Comparison of ENCODE assay signal across 9 mouse cellular contexts in genomic region chr11:57685689-57686454, GRCm38 (mm10). TPM values are rescaled to one million over a fixed set of nuclear protein-coding genes. Genes with fewer than 3 reads are reported as not detected.
A peak's percentile ranks its signal among the peaks of the same experiment; 100 is the strongest.
DNase-seq lines count a peak whose midpoint lies in the region; ATAC-seq and TF ChIP-seq lines count a peak whose summit lies in the region.
"Had no signal": no experiment of that assay in that cellular context is flagged by ENCODE, and none has a peak within 500 bp of the region (broad histone marks: within the 10 kb centered on the region; RNA-seq: fewer than 3 reads in every experiment).

No protein-coding gene starts in this region.

- WGBS in kidney, embryonic 16.5 days: 25% methylated on average over 10 of the region's 10 CpGs
- WGBS in hindbrain, embryonic 15.5 days: 35% methylated on average over 10 of the region's 10 CpGs

- peak overlapping the region; percentile 13; the same call in 1 of the 2 replicates for H3K27ac ChIP-seq in kidney, embryonic 16.5 days (ENCODE audit: low read length)
- H3K27ac ChIP-seq in ES-E14 (ENCODE audit: insufficient read depth, low read depth, low read length, poor library complexity, severe bottlenecking): peak overlapping the region; percentile 33; the same call in 1 of the 2 replicates
- H3K27ac ChIP-seq in hindbrain, embryonic 15.5 days (replicated peaks): peak overlapping the region; percentile 48

- ATAC-seq in kidney, embryonic 16.5 days (ENCODE audit: low FRiP score, low TSS enrichment): no peak
- no peak for ATAC-seq in hindbrain, embryonic 15.5 days (ENCODE audit: low FRiP score, low read depth)

- H3K9ac ChIP-seq in kidney, embryonic 16.5 days (replicated peaks; ENCODE audit: low read length): no peak overlapping the region
- H3K9ac ChIP-seq in ES-E14 (ENCODE audit: insufficient read depth, low read depth, low read length, poor library complexity, severe bottlenecking): no peak overlapping the region
- H3K9ac ChIP-seq in hindbrain, embryonic 15.5 days: 0 out of 2 replicates have a peak overlapping the region, but pooled peaks have one; percentile 2

- H3K36me3 ChIP-seq in kidney, embryonic 16.5 days (ENCODE audit: insufficient read depth, low read length): no peaks in the 10 kb centered on the region
- no peaks in the 10 kb centered on the region for H3K36me3 ChIP-seq in ES-E14 (ENCODE audit: control insufficient read depth, insufficient read depth, low read length, poor library complexity, severe bottlenecking)
- H3K36me3 ChIP-seq in hindbrain, embryonic 15.5 days: no peaks in the 10 kb centered on the region

- H3K27me3 ChIP-seq in kidney, embryonic 16.5 days (ENCODE audit: insufficient read depth, low read length): no peaks in the 10 kb centered on the region
- H3K27me3 ChIP-seq in hindbrain, embryonic 15.5 days: no peaks in the 10 kb centered on the region

- H3K4me1 ChIP-seq in kidney, embryonic 16.5 days (ENCODE audit: insufficient read depth, low read length): peaks cover 51% of the 10 kb centered on the region
- peaks cover 2 to 12% of the 10 kb centered on the region in 2 experiments; a peak in 3 of 4 replicates for H3K4me1 ChIP-seq in ES-E14 (ENCODE audit: control insufficient read depth in 2 of 2, insufficient read depth in 2 of 2, low read length in 2 of 2, poor library complexity in 1 of 2)
- peaks cover 53% of the 10 kb centered on the region for H3K4me1 ChIP-seq in hindbrain, embryonic 15.5 days (replicated peaks)

- no peak overlapping the region for H3K4me3 ChIP-seq in kidney, embryonic 16.5 days (ENCODE audit: low read length)
- no peak overlapping the region for H3K4me3 ChIP-seq in ES-E14 (ENCODE audit: insufficient read depth in 1 of 2, low read depth in 1 of 2, low read length in 2 of 2, poor library complexity in 1 of 2, severe bottlenecking in 1 of 2)
- no peak overlapping the region for H3K4me3 ChIP-seq in hindbrain, embryonic 15.5 days

- no peak for DNase-seq in kidney, postnatal 4 days
- no peak for DNase-seq in ES-E14 (ENCODE audit: low read depth, low spot score)
- peak; percentile 15 to 33 for DNase-seq in monocyte, adult 2 months (ENCODE audit: low read depth in 1 of 2, low spot score in 2 of 2)
- no peak for DNase-seq in urinary bladder, postnatal 14 days (ENCODE audit: low spot score)
- no peak for DNase-seq in kidney, postnatal 10 days
- no peak for DNase-seq in kidney, adult 18-20 months
- DNase-seq: thymus, postnatal 4 days had no signal

- no peak overlapping the region for H3K4me2 ChIP-seq in kidney, embryonic 16.5 days (replicated peaks; ENCODE audit: low read depth, low read length)
- peak overlapping the region; percentile 17; the same call in 1 of the 2 replicates for H3K4me2 ChIP-seq in hindbrain, embryonic 15.5 days

- in situ Hi-C loops in ES-E14 (cut with MboI; ENCODE audit: low sequenced_read_pairs in 2 of 2, unreplicated experiment in 2 of 2): no loop called here

- H3K9me3 ChIP-seq in kidney, embryonic 16.5 days (ENCODE audit: low read length): no peaks in the 10 kb centered on the region
- H3K9me3 ChIP-seq in ES-E14 (ENCODE audit: control insufficient read depth, insufficient read depth, low read depth, low read length): no peaks in the 10 kb centered on the region
- H3K9me3 ChIP-seq in hindbrain, embryonic 15.5 days: no peaks in the 10 kb centered on the region

TF ChIP-seq in ES-E14, 5 proteins besides CTCF, POLR2A, EP300 and RAD21:
- TF ChIP-seq CHD2 (IDR thresholded peaks at IDR 0.05; ENCODE audit: low read depth, low read length) (no peak), ZC3H11A (IDR thresholded peaks at IDR 0.05; ENCODE audit: borderline replicate concordance, low read depth, low read length) (no peak), HCFC1 (IDR thresholded peaks at IDR 0.05; ENCODE audit: borderline replicate concordance, insufficient read depth, low read length) (no peak), MAFK (IDR thresholded peaks at IDR 0.05; ENCODE audit: insufficient read depth, low read depth, low read length) (no peak), ZNF384 (IDR thresholded peaks at IDR 0.05; ENCODE audit: low read depth, low read length) (no peak)

RNA-seq across cellular contexts. Expression of gene Galnt10, which starts 40.6 kb away (rescaled TPM):
- polyA plus RNA-seq in kidney, embryonic 16.5 days (2015; fragmentation: Nextera tagmentation; extraction: Ambion mirVana): 23.6 TPM in 2 replicates
- 13.5 and 17.3 TPM in 2 replicates for total RNA-seq in ES-E14 (2012; rRNA removed)
- 14.6 and 15.4 TPM in 2 replicates for polyA plus RNA-seq in hindbrain, embryonic 15.5 days (2015; fragmentation: Nextera tagmentation; extraction: Ambion mirVana)

Comparison
In these comparisons a context has a peak if more than half of its experiments do, and no peak if none do; other contexts are left out.
1. DNase-seq: peak in monocyte, adult 2 months (2 of 2); none in kidney, postnatal 4 days (0 of 2), ES-E14 (single experiment), urinary bladder, postnatal 14 days (single experiment), kidney, postnatal 10 days (single experiment) and kidney, adult 18-20 months (single experiment).
2. Peak in every context shown above with its lines, with median percentiles within 50 percentile points of each other: H3K27ac ChIP-seq.